Comparison of ENCODE assay signal across 16 mouse cellular contexts in the genomic region with DNA sequence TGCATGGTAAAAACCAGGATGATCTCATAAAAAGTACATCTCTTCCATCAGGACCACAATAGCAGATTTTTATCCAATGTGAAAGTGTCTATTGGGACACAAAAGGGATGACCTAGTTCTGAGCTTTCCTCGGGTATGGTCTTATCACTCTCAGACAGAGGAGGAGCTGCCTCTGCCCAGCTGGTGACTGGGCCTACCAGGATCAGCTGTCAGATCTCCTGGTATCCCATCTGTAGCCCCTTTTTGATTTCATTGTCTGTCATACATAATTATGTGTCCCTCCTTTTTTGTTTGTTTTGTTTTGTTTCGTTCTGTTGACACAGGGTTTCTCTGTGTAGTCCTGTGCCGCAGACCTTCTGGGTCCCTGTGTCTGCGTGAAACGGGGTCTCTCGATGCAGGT.
"Had no signal": no experiment of that assay in that cellular context is flagged by ENCODE, and none has a peak within 500 bp of the region (broad histone marks: within the 10 kb centered on the region; RNA-seq: fewer than 3 reads in every experiment).

No protein-coding gene starts in this region.

- ATAC-seq: lung, postnatal 0 days; midbrain, embryonic 13.5 days had no signal

- DNase-seq: kidney, adult 2 months; kidney, postnatal 14 days; lung, adult 2 months; lung, postnatal 4 days; right cerebral cortex, postnatal 4 days; thymus, postnatal 36 days had no signal

- H3K4me1 ChIP-seq: liver, embryonic 15.5 days; midbrain, embryonic 13.5 days had no signal

- H3K9ac ChIP-seq: kidney, embryonic 15.5 days; liver, embryonic 15.5 days; midbrain, embryonic 13.5 days; neural tube, embryonic 15.5 days; stomach, embryonic 15.5 days had no signal

- H3K36me3 ChIP-seq: kidney, embryonic 15.5 days; limb, embryonic 10.5 days; liver, embryonic 15.5 days; midbrain, embryonic 13.5 days; neural tube, embryonic 15.5 days; stomach, embryonic 15.5 days had no signal

- H3K4me3 ChIP-seq: kidney, embryonic 15.5 days; left cerebral cortex, adult 2 months; limb, embryonic 10.5 days; liver, embryonic 15.5 days; midbrain, embryonic 13.5 days; myocyte; neural tube, embryonic 15.5 days; stomach, embryonic 15.5 days had no signal

- H3K9me3 ChIP-seq: kidney, embryonic 15.5 days; limb, embryonic 10.5 days; liver, embryonic 15.5 days; midbrain, embryonic 13.5 days; neural tube, embryonic 15.5 days; stomach, embryonic 15.5 days had no signal

- H3K27me3 ChIP-seq: kidney, embryonic 15.5 days; liver, embryonic 15.5 days; neural tube, embryonic 15.5 days; stomach, embryonic 15.5 days had no signal

- H3K27ac ChIP-seq: kidney, embryonic 15.5 days; left cerebral cortex, adult 2 months; limb, embryonic 10.5 days; liver, embryonic 15.5 days; midbrain, embryonic 13.5 days; neural tube, embryonic 15.5 days; stomach, embryonic 15.5 days had no signal

- H3K4me2 ChIP-seq: kidney, embryonic 15.5 days; liver, embryonic 11.5 days; liver, embryonic 15.5 days; midbrain, embryonic 13.5 days; neural tube, embryonic 15.5 days; stomach, embryonic 15.5 days had no signal
